Mouse (Mus musculus): ENCODE measurements around the gene Ttc33.

- TF ChIP-seq CTCF (IDR thresholded peaks at IDR 0.05; ENCODE audit: low read depth) (no peak), EP300 (IDR thresholded peaks at IDR 0.05; ENCODE audit: low read depth) (no peak)
Measured at GRCm38 (mm10) chr15:5239901-5240300, 54.6 kb downstream of the Ttc33 start.

Data from heart, postnatal 0 days (tissue).